Mouse (Mus musculus) brain, embryonic 14.5 days (tissue): ENCODE measurements around the gene Pdha1.

ENCODE experiments used
- CTCF ChIP-seq: fragments of 200-500 bp; IDR thresholded peaks from 2 replicates; pipeline ENCODE4 v1.5.1; 2012; ENCODE audit warnings: inconsistent platforms, mild to moderate bottlenecking, moderate library complexity, borderline replicate concordance; ENCODE audit not compliant: insufficient read depth, insufficient read length; ENCODE audit errors: extremely low read depth
- POLR2A ChIP-seq: fragments of 200-500 bp; IDR thresholded peaks from 2 replicates; pipeline ENCODE4 v1.6.1; 2012; ENCODE audit warnings: mild to moderate bottlenecking, inconsistent platforms, borderline replicate concordance; ENCODE audit not compliant: poor library complexity, insufficient read depth, insufficient read length, severe bottlenecking; ENCODE audit errors: extremely low read depth

- TF ChIP-seq CTCF (no peak), POLR2A (no peak)
These were observed 22.1 kb downstream of the Pdha1 start for GRCm38 (mm10) chrX:160116074-160116473.
